Mouse (Mus musculus) ovary, adult 18-20 months (tissue): ENCODE measurements around the gene Cnr1.

Experiments
- DNase-seq: peaks from one replicate; pipeline ENCODE4 v3.0.0; 2022; ENCODE audit warnings: low spot score, mixed read lengths

The Cnr1 gene

GRCm38 (mm10) chr4:33941557-33941956 lies 17.2 kb downstream of the Cnr1 start:
- no peak for DNase-seq

- DNase-seq = no peak
These were observed 19.5 kb downstream of the Cnr1 start for GRCm38 (mm10) chr4:33943936-33944335.

- DNase-seq = no peak
These were observed 21.3 kb downstream of the Cnr1 start for GRCm38 (mm10) chr4:33945742-33946141.

GRCm38 (mm10) chr4:33947584-33947983 lies 23.2 kb downstream of the Cnr1 start:
- DNase-seq = no peak

- DNase-seq = no peak
These were observed 33.0 kb downstream of the Cnr1 start for GRCm38 (mm10) chr4:33957398-33957797.

GRCm38 (mm10) chr4:33958515-33958914 lies 34.1 kb downstream of the Cnr1 start:
- no peak for DNase-seq

GRCm38 (mm10) chr4:33959841-33960240 lies 35.4 kb downstream of the Cnr1 start:
- no peak for DNase-seq

- no peak for DNase-seq
These were observed 46.3 kb downstream of the Cnr1 start for GRCm38 (mm10) chr4:33970726-33971125.

GRCm38 (mm10) chr4:33988466-33989089 lies 64.2 kb downstream of the Cnr1 start:
- DNase-seq = no peak

GRCm38 (mm10) chr4:33992687-33993086 lies 68.3 kb downstream of the Cnr1 start:
- no peak for DNase-seq

GRCm38 (mm10) chr4:33996382-33996781 lies 72.0 kb downstream of the Cnr1 start:
- no peak for DNase-seq
